Mouse (Mus musculus): ENCODE measurements at regions not wholly inside any gene's neighbourhood (a gene's known extent, or its start where the extent isn't known, plus 50 kb on each side); places are given as distances from the start of the nearest gene placed in this dataset.

GRCm38 (mm10) chr9:117967080-117967479, 73.2 kb upstream of the Azi2 start:
- Histone ChIP-seq H3K4me3 (ENCODE audit: control insufficient read depth, low read depth, low read length) (no peak overlapping the region), H3K4me1 (ENCODE audit: control insufficient read depth, insufficient read depth, low read length) (no peaks in the 10 kb centered on the region), H3K36me3 (ENCODE audit: control insufficient read depth, insufficient read depth, low read length) (no peaks in the 10 kb centered on the region), H3K27me3 (ENCODE audit: control insufficient read depth, insufficient read depth, low read length) (no peaks in the 10 kb centered on the region), H3K27ac (ENCODE audit: control insufficient read depth, insufficient read depth, low read depth, low read length) (no peak overlapping the region)
- no peak for TF ChIP-seq POLR2A (IDR thresholded peaks at IDR 0.05; ENCODE audit: control insufficient read depth, low read depth, low read length)
- TF ChIP-seq CTCF (IDR thresholded peaks at IDR 0.05; ENCODE audit: control insufficient read depth, insufficient read depth, insufficient replicate concordance, low read depth, low read length) = no peak

DNA sequence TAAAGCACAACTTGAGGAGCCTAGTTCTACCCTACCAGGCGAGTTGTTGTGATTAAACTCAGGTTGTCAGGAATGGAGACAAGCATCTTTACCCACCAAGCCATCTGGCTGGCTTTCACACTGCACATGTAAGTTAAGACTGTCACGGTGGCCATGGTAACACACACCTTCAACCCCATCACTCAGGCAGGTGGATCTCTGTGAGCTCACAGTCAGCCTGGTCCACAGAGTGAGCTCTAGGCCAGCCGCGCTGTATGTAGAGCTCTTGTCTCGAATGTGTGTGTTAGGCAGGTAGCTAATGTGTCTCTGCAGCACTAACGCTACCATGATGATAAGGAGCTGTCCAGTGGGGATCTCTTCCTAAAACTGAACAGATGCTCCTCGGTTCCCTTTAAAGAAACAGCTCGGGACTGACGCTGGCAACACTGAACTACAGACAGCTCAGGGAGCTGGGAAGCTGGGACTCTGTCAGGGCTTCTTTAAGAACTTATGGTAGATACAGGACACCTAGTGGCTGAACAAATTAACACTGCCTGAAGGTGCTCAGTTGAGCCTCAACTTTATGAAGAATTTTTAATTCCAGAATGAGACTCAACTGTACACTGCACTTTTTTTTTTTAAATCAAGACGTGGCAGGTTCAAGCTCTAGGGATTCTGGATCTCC, 73.8 kb upstream of the Azi2 start:
- Histone ChIP-seq H3K4me1 (ENCODE audit: control insufficient read depth, insufficient read depth, low read length) (no peaks in the 10 kb centered on the region), H3K4me3 (ENCODE audit: control insufficient read depth, low read depth, low read length) (peak overlapping the region; percentile 21), H3K27ac (ENCODE audit: control insufficient read depth, insufficient read depth, low read depth, low read length) (no peak overlapping the region), H3K36me3 (ENCODE audit: control insufficient read depth, insufficient read depth, low read length) (no peaks in the 10 kb centered on the region), H3K27me3 (ENCODE audit: control insufficient read depth, insufficient read depth, low read length) (no peaks in the 10 kb centered on the region)
- no peak; the same call in 1 of the 2 replicates for TF ChIP-seq POLR2A (IDR thresholded peaks at IDR 0.05; ENCODE audit: control insufficient read depth, low read depth, low read length)
- TF ChIP-seq CTCF (IDR thresholded peaks at IDR 0.05; ENCODE audit: control insufficient read depth, insufficient read depth, insufficient replicate concordance, low read depth, low read length) = no peak

DNA sequence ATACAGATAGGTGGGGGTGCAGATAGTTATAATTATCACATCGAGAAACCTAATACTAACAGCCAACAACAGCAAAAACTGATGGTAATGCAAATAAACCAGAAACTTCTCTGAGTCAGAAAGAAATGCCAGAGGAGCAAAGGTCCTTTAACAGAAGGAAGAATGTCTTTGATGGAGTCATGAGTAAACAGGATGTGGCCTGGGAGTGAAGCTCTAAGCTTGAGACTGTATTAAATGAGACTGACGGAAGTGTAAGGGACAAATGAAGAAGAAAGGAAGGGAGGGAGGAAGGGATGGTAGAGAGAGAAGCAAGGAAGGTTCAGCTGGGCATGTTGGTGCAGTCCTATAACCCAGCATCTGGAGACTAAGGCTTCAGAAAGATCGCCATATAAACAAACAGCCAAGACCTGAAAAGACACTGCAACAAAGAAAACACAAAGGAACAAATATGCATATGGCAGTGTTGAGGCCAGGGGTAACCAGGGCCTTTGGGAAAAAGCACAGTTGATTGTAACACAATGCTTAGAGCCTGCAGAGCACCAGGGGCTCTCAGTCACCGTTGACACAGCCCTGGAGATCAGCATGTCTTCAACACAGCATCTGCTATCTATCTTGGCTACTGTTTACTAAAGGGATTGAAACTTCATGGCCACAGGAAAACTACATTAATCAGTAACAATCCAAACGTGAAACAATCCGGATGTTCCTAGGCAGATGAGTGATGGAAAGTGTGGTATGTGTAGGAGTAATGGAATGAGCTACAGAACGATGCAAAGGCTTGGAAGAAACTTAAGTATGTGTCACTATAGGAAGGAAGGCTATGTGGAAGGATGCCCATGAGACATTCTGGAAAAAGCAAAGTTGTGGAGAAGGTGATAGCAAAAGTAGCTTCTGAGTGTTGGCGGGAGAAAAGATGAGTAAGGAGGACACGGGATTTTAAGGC, 77.9 kb upstream of the Azi2 start:
- Histone ChIP-seq H3K36me3 (ENCODE audit: control insufficient read depth, insufficient read depth, low read length) (no peaks in the 10 kb centered on the region), H3K27me3 (ENCODE audit: control insufficient read depth, insufficient read depth, low read length) (no peaks in the 10 kb centered on the region), H3K27ac (ENCODE audit: control insufficient read depth, insufficient read depth, low read depth, low read length) (no peak overlapping the region), H3K4me1 (ENCODE audit: control insufficient read depth, insufficient read depth, low read length) (no peaks in the 10 kb centered on the region), H3K4me3 (ENCODE audit: control insufficient read depth, low read depth, low read length) (no peak overlapping the region)
- TF ChIP-seq POLR2A (IDR thresholded peaks at IDR 0.05; ENCODE audit: control insufficient read depth, low read depth, low read length) (no peak), CTCF (IDR thresholded peaks at IDR 0.05; ENCODE audit: control insufficient read depth, insufficient read depth, insufficient replicate concordance, low read depth, low read length) (no peak)

- no peak overlapping the region for H3K27ac ChIP-seq (ENCODE audit: control insufficient read depth, insufficient read depth, low read depth, low read length)
- no peaks in the 10 kb centered on the region for H3K36me3 ChIP-seq (ENCODE audit: control insufficient read depth, insufficient read depth, low read length)
- no peak overlapping the region for H3K4me3 ChIP-seq (ENCODE audit: control insufficient read depth, low read depth, low read length)
- no peak for TF ChIP-seq POLR2A (IDR thresholded peaks at IDR 0.05; ENCODE audit: control insufficient read depth, low read depth, low read length)
- no peak for TF ChIP-seq CTCF (IDR thresholded peaks at IDR 0.05; ENCODE audit: control insufficient read depth, insufficient read depth, insufficient replicate concordance, low read depth, low read length)
- H3K4me1 ChIP-seq (ENCODE audit: control insufficient read depth, insufficient read depth, low read length) = no peaks in the 10 kb centered on the region
- no peaks in the 10 kb centered on the region for H3K27me3 ChIP-seq (ENCODE audit: control insufficient read depth, insufficient read depth, low read length)
These were observed 80.5 kb upstream of the Azi2 start for GRCm38 (mm10) chr9:117959845-117960244.

DNA sequence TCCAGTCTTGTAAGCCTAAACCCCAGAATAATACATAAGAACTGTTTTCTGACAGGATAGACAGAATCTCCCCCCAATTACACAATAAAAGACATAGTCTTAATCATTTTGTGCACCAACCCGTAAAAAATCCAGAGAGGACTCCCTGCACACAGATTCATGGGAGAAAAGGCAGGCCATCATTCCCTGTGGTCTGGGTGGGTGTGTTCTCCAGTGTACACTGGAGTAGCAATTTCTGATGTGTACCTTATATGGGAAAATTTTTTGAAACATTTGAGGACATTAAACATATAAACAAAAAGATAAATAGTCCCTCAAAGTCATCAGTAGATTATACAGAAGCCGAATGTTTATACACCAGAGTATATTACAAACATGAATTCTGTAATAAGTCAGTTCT, 83.1 kb upstream of the Azi2 start:
- no peak overlapping the region for H3K27ac ChIP-seq (ENCODE audit: control insufficient read depth, insufficient read depth, low read depth, low read length)
- TF ChIP-seq CTCF (IDR thresholded peaks at IDR 0.05; ENCODE audit: control insufficient read depth, insufficient read depth, insufficient replicate concordance, low read depth, low read length) (no peak), POLR2A (IDR thresholded peaks at IDR 0.05; ENCODE audit: control insufficient read depth, low read depth, low read length) (no peak)
- no peaks in the 10 kb centered on the region for H3K36me3 ChIP-seq (ENCODE audit: control insufficient read depth, insufficient read depth, low read length)
- H3K4me1 ChIP-seq (ENCODE audit: control insufficient read depth, insufficient read depth, low read length) = no peaks in the 10 kb centered on the region
- no peaks in the 10 kb centered on the region for H3K27me3 ChIP-seq (ENCODE audit: control insufficient read depth, insufficient read depth, low read length)
- no peak overlapping the region for H3K4me3 ChIP-seq (ENCODE audit: control insufficient read depth, low read depth, low read length)

GRCm38 (mm10) chr9:117956691-117957090, 83.6 kb upstream of the Azi2 start:
- H3K4me3 ChIP-seq (ENCODE audit: control insufficient read depth, low read depth, low read length) = no peak overlapping the region
- H3K27ac ChIP-seq (ENCODE audit: control insufficient read depth, insufficient read depth, low read depth, low read length) = no peak overlapping the region
- no peaks in the 10 kb centered on the region for H3K27me3 ChIP-seq (ENCODE audit: control insufficient read depth, insufficient read depth, low read length)
- TF ChIP-seq POLR2A (IDR thresholded peaks at IDR 0.05; ENCODE audit: control insufficient read depth, low read depth, low read length) (no peak), CTCF (IDR thresholded peaks at IDR 0.05; ENCODE audit: control insufficient read depth, insufficient read depth, insufficient replicate concordance, low read depth, low read length) (no peak)
- no peaks in the 10 kb centered on the region for H3K4me1 ChIP-seq (ENCODE audit: control insufficient read depth, insufficient read depth, low read length)
- H3K36me3 ChIP-seq (ENCODE audit: control insufficient read depth, insufficient read depth, low read length) = no peaks in the 10 kb centered on the region

- TF ChIP-seq CTCF (IDR thresholded peaks at IDR 0.05; ENCODE audit: control insufficient read depth, insufficient read depth, insufficient replicate concordance, low read depth, low read length) (no peak), POLR2A (IDR thresholded peaks at IDR 0.05; ENCODE audit: control insufficient read depth, low read depth, low read length) (no peak)
- Histone ChIP-seq H3K36me3 (ENCODE audit: control insufficient read depth, insufficient read depth, low read length) (no peaks in the 10 kb centered on the region), H3K27ac (ENCODE audit: control insufficient read depth, insufficient read depth, low read depth, low read length) (no peak overlapping the region), H3K27me3 (ENCODE audit: control insufficient read depth, insufficient read depth, low read length) (no peaks in the 10 kb centered on the region), H3K4me3 (ENCODE audit: control insufficient read depth, low read depth, low read length) (no peak overlapping the region), H3K4me1 (ENCODE audit: control insufficient read depth, insufficient read depth, low read length) (no peaks in the 10 kb centered on the region)
These were observed 112.8 kb upstream of the Azi2 start for GRCm38 (mm10) chr9:117927466-117927847.
